Mouse (Mus musculus) hindbrain, postnatal 0 days (tissue): ENCODE results near the gene Pik3c2g. TPM values are rescaled to one million over a fixed set of nuclear protein-coding genes. Genes with fewer than 3 reads are reported as not detected.

Source experiments
- ATAC-seq: fragments of 200-750 bp; cut with Nextera tagmentation; 2 replicates; pipeline ENCODE4 v1.8.0; 2017; ENCODE audit warnings: mild to moderate bottlenecking, moderate TSS enrichment, moderate library complexity
- DNase-seq: peaks from one replicate; pipeline ENCODE4 v3.0.0-alpha.2; 2015; ENCODE audit warnings: low spot score
- H3K27ac ChIP-seq: fragments of 300-500 bp; sonication (generic); 2 replicates; pipeline ENCODE4 v1.5.1; 2014; ENCODE audit warnings: mild to moderate bottlenecking
- H3K27me3 ChIP-seq: fragments of 300-500 bp; sonication (generic); 2 replicates; pipeline ENCODE4 v1.6.1; 2014; ENCODE audit warnings: low read length, mixed read lengths; ENCODE audit not compliant: insufficient read depth
- H3K36me3 ChIP-seq: fragments of 300-500 bp; sonication (generic); 2 replicates; pipeline ENCODE4 v1.6.1; 2014; ENCODE audit warnings: low read length, mixed read lengths; ENCODE audit not compliant: insufficient read depth
- H3K4me1 ChIP-seq: fragments of 300-500 bp; sonication (generic); 2 replicates; pipeline ENCODE4 v1.6.1; 2014; ENCODE audit warnings: antibody characterized with exemption, low read length, mixed read lengths; ENCODE audit not compliant: insufficient read depth
- H3K4me2 ChIP-seq: fragments of 300-500 bp; sonication (generic); 2 replicates; pipeline ENCODE4 v1.6.1; 2014; ENCODE audit warnings: low read depth, mild to moderate bottlenecking, low read length, moderate library complexity, mixed read lengths
- H3K4me3 ChIP-seq: fragments of 300-500 bp; sonication (generic); 2 replicates; pipeline ENCODE4 v1.5.1; 2014; ENCODE audit warnings: low read length
- H3K9ac ChIP-seq: fragments of 300-500 bp; sonication (generic); replicated peaks from 2 replicates; pipeline ENCODE4 v1.6.1; 2014; ENCODE audit warnings: mild to moderate bottlenecking, low read length, moderate library complexity, mixed read lengths
- H3K9me3 ChIP-seq: fragments of 300-500 bp; sonication (generic); 2 replicates; pipeline ENCODE4 v1.6.1; 2016; ENCODE audit warnings: low read length, mixed read lengths
- CTCF ChIP-seq: IDR thresholded peaks from 2 replicates; pipeline ENCODE4 v1.5.1; 2016; ENCODE audit warnings: antibody characterized with exemption, control low read depth, low read depth
- WGBS: fragments of 180-500 bp; shearing (Covaris S2); extraction: QIAGEN DNeasy Blood & Tissue Kit; methylation state at CpG from one replicate; pipeline ENCODE4 v1.1.7; 2014; 5-methylcytosine and 5-hydroxymethylcytosine counted together
- polyA plus RNA-seq: library from polyadenylated mRNA; unstranded; fragments of >200 nt; fragmentation: Nextera tagmentation; extraction: Ambion mirVana; gene quantifications from 2 replicates; pipeline ENCODE4 v1.2.1, GENCODE M21; 2015
- total RNA-seq: library from RNA; depleted of rRNA; stranded (reverse); fragments of >200 nt; gene quantifications from 2 replicates; pipeline ENCODE4 v1.2.3, GENCODE M21; 2014

Pik3c2g gene
- total and polyA plus RNA-seq, 2 experiments from 2014 or later: 0.50 to 1.1 TPM

- DNase-seq (no peak), ATAC-seq (no peak)
- Histone ChIP-seq H3K4me1 (no peaks in the 10 kb centered on the region), H3K27ac (no peak overlapping the region), H3K4me3 (no peak overlapping the region), H3K9ac (no peak overlapping the region), H3K36me3 (no peaks in the 10 kb centered on the region), H3K4me2 (no peak overlapping the region), H3K27me3 (no peaks in the 10 kb centered on the region), H3K9me3 (no peaks in the 10 kb centered on the region)
- 87% methylated on average over 13 of the region's 13 CpGs for WGBS
- TF ChIP-seq CTCF: no peak
Measured at GRCm38 (mm10) chr6:139748091-139748771, 161.2 kb downstream of the Pik3c2g start.

- no peak for ATAC-seq
- H3K27ac ChIP-seq: no peak overlapping the region
- no peak overlapping the region for H3K4me2 ChIP-seq
- H3K4me3 ChIP-seq: no peak overlapping the region
- no peak for DNase-seq
- H3K9me3 ChIP-seq: no peaks in the 10 kb centered on the region
- H3K27me3 ChIP-seq: no peaks in the 10 kb centered on the region
- no peak for TF ChIP-seq CTCF
- no peaks in the 10 kb centered on the region for H3K4me1 ChIP-seq
- no peaks in the 10 kb centered on the region for H3K36me3 ChIP-seq
- no peak overlapping the region for H3K9ac ChIP-seq
- 88% methylated on average over 2 of the region's 2 CpGs for WGBS
Measured at GRCm38 (mm10) chr6:139750599-139750998, 163.6 kb downstream of the Pik3c2g start.

- no peak overlapping the region for H3K9ac ChIP-seq
- ATAC-seq (no peak), DNase-seq (no peak)
- no peak overlapping the region for H3K4me3 ChIP-seq
- H3K36me3 ChIP-seq: no peaks in the 10 kb centered on the region
- WGBS: 68% methylated on average over 3 of the region's 3 CpGs
- H3K27me3 ChIP-seq: no peaks in the 10 kb centered on the region
- H3K4me1 ChIP-seq: no peaks in the 10 kb centered on the region
- H3K9me3 ChIP-seq: no peaks in the 10 kb centered on the region
- H3K27ac ChIP-seq: no peak overlapping the region
- no peak for TF ChIP-seq CTCF
- no peak overlapping the region for H3K4me2 ChIP-seq
Measured at GRCm38 (mm10) chr6:139751022-139751421, 164.0 kb downstream of the Pik3c2g start.

GRCm38 (mm10) chr6:139757876-139758275 is 170.9 kb downstream of the Pik3c2g start:
- no peaks in the 10 kb centered on the region for H3K36me3 ChIP-seq
- TF ChIP-seq CTCF: no peak
- H3K9me3 ChIP-seq: no peaks in the 10 kb centered on the region
- 83% methylated on average over 8 of the region's 8 CpGs for WGBS
- H3K4me3 ChIP-seq: no peak overlapping the region
- H3K9ac ChIP-seq: no peak overlapping the region
- no peaks in the 10 kb centered on the region for H3K4me1 ChIP-seq
- H3K4me2 ChIP-seq: no peak overlapping the region
- ATAC-seq (no peak), DNase-seq (no peak)
- H3K27ac ChIP-seq: no peak overlapping the region
- H3K27me3 ChIP-seq: no peaks in the 10 kb centered on the region

GRCm38 (mm10) chr6:139760978-139761377 is 174.0 kb downstream of the Pik3c2g start:
- no peak for ATAC-seq
- H3K4me1 ChIP-seq: no peaks in the 10 kb centered on the region
- no peaks in the 10 kb centered on the region for H3K36me3 ChIP-seq
- DNase-seq: no peak
- H3K9ac ChIP-seq: no peak overlapping the region
- WGBS: 23% methylated on average over 4 of the region's 4 CpGs
- no peak overlapping the region for H3K4me3 ChIP-seq
- H3K4me2 ChIP-seq: no peak overlapping the region
- H3K9me3 ChIP-seq: no peaks in the 10 kb centered on the region
- no peak for TF ChIP-seq CTCF
- H3K27ac ChIP-seq: no peak overlapping the region
- H3K27me3 ChIP-seq: no peaks in the 10 kb centered on the region

- TF ChIP-seq CTCF: no peak
- WGBS: 84% methylated on average over 3 of the region's 3 CpGs
Measured at GRCm38 (mm10) chr6:139764398-139764797, 177.4 kb downstream of the Pik3c2g start.

GRCm38 (mm10) chr6:139769744-139770473 is 182.9 kb downstream of the Pik3c2g start:
- Histone ChIP-seq H3K27ac (no peak overlapping the region), H3K36me3 (no peaks in the 10 kb centered on the region), H3K4me2 (no peak overlapping the region), H3K27me3 (no peaks in the 10 kb centered on the region), H3K4me3 (no peak overlapping the region), H3K9me3 (no peaks in the 10 kb centered on the region), H3K9ac (no peak overlapping the region), H3K4me1 (no peaks in the 10 kb centered on the region)
- ATAC-seq: no peak
- no peak for DNase-seq
- 84% methylated on average over 7 of the region's 7 CpGs for WGBS
- no peak for TF ChIP-seq CTCF

More at GRCm38 (mm10) chr6:139764398-139764797, 177.4 kb downstream of the Pik3c2g start:
- Histone ChIP-seq H3K9ac (no peak overlapping the region), H3K4me3 (no peak overlapping the region), H3K27me3 (no peaks in the 10 kb centered on the region), H3K27ac (no peak overlapping the region), H3K36me3 (no peaks in the 10 kb centered on the region), H3K9me3 (no peaks in the 10 kb centered on the region), H3K4me1 (no peaks in the 10 kb centered on the region), H3K4me2 (no peak overlapping the region)
- ATAC-seq (no peak), DNase-seq (no peak)
